Mouse (Mus musculus) erythroblast, embryonic 14.5 days (primary cell): ENCODE measurements around the gene Stc2.

ENCODE experiments used
- GATA1 ChIP-seq: IDR thresholded peaks from 2 replicates; pipeline ENCODE4 v1.6.1; 2012; ENCODE audit warnings: low read length, inconsistent platforms, mixed read lengths
- TAL1 ChIP-seq: IDR thresholded peaks from 3 replicates; pipeline ENCODE4 v1.6.1; 2012; ENCODE audit warnings: low read length, inconsistent platforms, mixed read lengths

- TF ChIP-seq GATA1 (no peak), TAL1 (no peak)
These were observed 8.8 kb downstream of the Stc2 start for GRCm38 (mm10) chr11:31361047-31361446.
